Mouse (Mus musculus): ENCODE measurements around the gene Tspan15.

DNA sequence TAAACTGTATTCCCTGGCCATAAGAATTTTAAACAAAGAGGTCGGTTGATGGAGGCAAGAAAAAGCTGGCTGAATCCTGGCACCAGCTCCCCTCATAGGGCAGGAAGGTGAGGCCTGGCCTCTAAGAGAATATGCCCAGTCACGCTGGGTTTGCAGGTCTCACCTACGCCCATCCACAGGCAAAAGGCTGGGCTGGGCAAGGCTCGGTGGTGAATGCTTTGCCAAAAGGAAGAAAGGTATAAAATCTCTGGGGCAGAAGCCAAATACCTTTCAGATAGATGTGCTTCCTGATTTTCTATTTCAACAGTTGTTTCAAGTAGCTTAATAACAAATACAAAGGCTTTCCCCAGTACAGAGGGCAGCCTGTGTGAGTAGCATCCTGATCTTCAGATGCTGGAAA is 48.6 kb upstream of the Tspan15 start:
- no peak for TF ChIP-seq CTCF (IDR thresholded peaks at IDR 0.05)
- no peak for TF ChIP-seq POLR2A (IDR thresholded peaks at IDR 0.05; ENCODE audit: insufficient read depth, low read depth, low read length)
- no peak for TF ChIP-seq EP300 (IDR thresholded peaks at IDR 0.05; ENCODE audit: insufficient read depth, low read depth, low read length)
